Mouse (Mus musculus): ENCODE measurements around the gene Olfr743.
"Not testable (repeated sequence)": the region's sequence is repeated elsewhere in the genome, so short reads cannot be mapped to it uniquely, and the experiment has no call there.

Olfr743 gene

GRCm38 (mm10) chr14:50521539-50521938 lies at the start of gene Olfr743:
Olfr743 (plus strand) TSS chr14:50521839.
- DNase-seq = no peak

DNA sequence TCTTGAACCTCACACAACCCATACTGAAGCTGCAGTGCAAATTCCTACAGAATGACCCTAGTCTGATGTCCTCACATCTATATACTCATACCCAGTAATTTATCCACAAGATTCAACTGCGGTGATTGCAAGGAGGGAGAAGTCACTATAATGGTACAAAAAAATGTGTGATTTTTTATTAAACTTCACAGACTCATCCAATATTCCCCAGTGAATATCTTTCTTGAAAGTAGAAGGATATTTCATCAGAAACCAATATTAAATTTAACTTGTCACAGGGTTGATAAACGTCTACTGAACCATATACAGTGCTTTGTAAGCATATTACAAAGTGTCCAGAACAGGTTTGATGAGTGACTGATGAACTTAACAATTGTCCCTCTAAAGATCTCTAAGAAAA lies 49.2 kb upstream of the Olfr743 start, which contains the start of gene Olfr741:
Gene Olfr741, plus strand, starts transcription at position 301 of the 400 bp plus-strand sequence.
- DNase-seq = no peak

GRCm38 (mm10) chr14:50478406-50478805 lies 43.2 kb upstream of the Olfr743 start:
- no peak for DNase-seq

- DNase-seq = no peak
These were observed 18.3 kb upstream of the Olfr743 start, which contains the start of gene Olfr742 for GRCm38 (mm10) chr14:50503300-50503699. Olfr742 (plus strand) TSS chr14:50503600.

GRCm38 (mm10) chr14:50552734-50553133 lies 31.1 kb downstream of the Olfr743 start:
- DNase-seq = no peak

- not testable (repeated sequence) for DNase-seq
These were observed 51.4 kb downstream of the Olfr743 start for GRCm38 (mm10) chr14:50573056-50573455.
